Mouse (Mus musculus) kidney, embryonic 16.5 days (tissue): Measurements from ENCODE around the gene Kif9. TPM values are rescaled to one million over a fixed set of nuclear protein-coding genes. Genes with fewer than 3 reads are reported as not detected.

Experiments
- ATAC-seq: fragments of 200-750 bp; cut with Nextera tagmentation; 2 replicates; pipeline ENCODE4 v1.8.0; 2017; ENCODE audit warnings: moderate TSS enrichment; ENCODE audit not compliant: low FRiP score, low TSS enrichment
- H3K27ac ChIP-seq: fragments of 300-500 bp; sonication (generic); 2 replicates; pipeline ENCODE4 v1.5.1; 2014; ENCODE audit warnings: low read length
- H3K27me3 ChIP-seq: fragments of 300-500 bp; sonication (generic); 2 replicates; pipeline ENCODE4 v1.6.1; 2014; ENCODE audit warnings: low read length, control low read depth, mixed read lengths; ENCODE audit not compliant: insufficient read depth
- H3K36me3 ChIP-seq: fragments of 300-500 bp; sonication (generic); 2 replicates; pipeline ENCODE4 v1.6.1; 2014; ENCODE audit warnings: low read length, control low read depth, mixed read lengths; ENCODE audit not compliant: insufficient read depth
- H3K4me1 ChIP-seq: fragments of 300-500 bp; sonication (generic); 2 replicates; pipeline ENCODE4 v1.6.1; 2014; ENCODE audit warnings: low read length, control low read depth, mixed read lengths; ENCODE audit not compliant: insufficient read depth
- H3K4me2 ChIP-seq: fragments of 300-500 bp; sonication (generic); replicated peaks from 2 replicates; pipeline ENCODE4 v1.6.1; 2014; ENCODE audit warnings: low read depth, low read length
- H3K4me3 ChIP-seq: fragments of 300-500 bp; sonication (generic); 2 replicates; pipeline ENCODE4 v1.5.1; 2014; ENCODE audit warnings: mild to moderate bottlenecking, low read length
- H3K9ac ChIP-seq: fragments of 300-500 bp; sonication (generic); replicated peaks from 2 replicates; pipeline ENCODE4 v1.6.1; 2014; ENCODE audit warnings: low read length
- H3K9me3 ChIP-seq: fragments of 300-500 bp; sonication (generic); 2 replicates; pipeline ENCODE4 v1.6.1; 2016; ENCODE audit warnings: low read length, control low read depth
- WGBS: fragments of 180-500 bp; shearing (Covaris S2); extraction: QIAGEN DNeasy Blood & Tissue Kit; methylation state at CpG from one replicate; pipeline ENCODE4 v1.1.7; 2014; 5-methylcytosine and 5-hydroxymethylcytosine counted together
- polyA plus RNA-seq: library from polyadenylated mRNA; unstranded; fragments of >200 nt; fragmentation: Nextera tagmentation; extraction: Ambion mirVana; gene quantifications from 2 replicates; pipeline ENCODE4 v1.2.1, GENCODE M21; 2015

Gene Kif9
- polyA plus RNA-seq, 1 experiment from 2014 or later = 1.4 TPM

- H3K4me3 ChIP-seq = no peak overlapping the region
- no peak overlapping the region for H3K4me2 ChIP-seq
- no peak overlapping the region for H3K27ac ChIP-seq
- no peak for ATAC-seq
- H3K9ac ChIP-seq = no peak overlapping the region
- H3K36me3 ChIP-seq = no peaks in the 10 kb centered on the region
- H3K9me3 ChIP-seq = no peaks in the 10 kb centered on the region
- H3K4me1 ChIP-seq = no peaks in the 10 kb centered on the region
- no peaks in the 10 kb centered on the region for H3K27me3 ChIP-seq
- WGBS = 91% methylated on average over 3 of the region's 3 CpGs
Measured at GRCm38 (mm10) chr9:110457926-110458325, 18.8 kb upstream of the Kif9 start.

GRCm38 (mm10) chr9:110459145-110459727 is 17.5 kb upstream of the Kif9 start:
- H3K36me3 ChIP-seq = no peaks in the 10 kb centered on the region
- no peak overlapping the region for H3K4me3 ChIP-seq
- H3K27me3 ChIP-seq = no peaks in the 10 kb centered on the region
- no peak for ATAC-seq
- no peaks in the 10 kb centered on the region for H3K9me3 ChIP-seq
- no peak overlapping the region for H3K27ac ChIP-seq
- H3K4me2 ChIP-seq = no peak overlapping the region
- no peak overlapping the region for H3K9ac ChIP-seq
- H3K4me1 ChIP-seq = no peaks in the 10 kb centered on the region
- 48% methylated on average over 2 of the region's 2 CpGs for WGBS

DNA sequence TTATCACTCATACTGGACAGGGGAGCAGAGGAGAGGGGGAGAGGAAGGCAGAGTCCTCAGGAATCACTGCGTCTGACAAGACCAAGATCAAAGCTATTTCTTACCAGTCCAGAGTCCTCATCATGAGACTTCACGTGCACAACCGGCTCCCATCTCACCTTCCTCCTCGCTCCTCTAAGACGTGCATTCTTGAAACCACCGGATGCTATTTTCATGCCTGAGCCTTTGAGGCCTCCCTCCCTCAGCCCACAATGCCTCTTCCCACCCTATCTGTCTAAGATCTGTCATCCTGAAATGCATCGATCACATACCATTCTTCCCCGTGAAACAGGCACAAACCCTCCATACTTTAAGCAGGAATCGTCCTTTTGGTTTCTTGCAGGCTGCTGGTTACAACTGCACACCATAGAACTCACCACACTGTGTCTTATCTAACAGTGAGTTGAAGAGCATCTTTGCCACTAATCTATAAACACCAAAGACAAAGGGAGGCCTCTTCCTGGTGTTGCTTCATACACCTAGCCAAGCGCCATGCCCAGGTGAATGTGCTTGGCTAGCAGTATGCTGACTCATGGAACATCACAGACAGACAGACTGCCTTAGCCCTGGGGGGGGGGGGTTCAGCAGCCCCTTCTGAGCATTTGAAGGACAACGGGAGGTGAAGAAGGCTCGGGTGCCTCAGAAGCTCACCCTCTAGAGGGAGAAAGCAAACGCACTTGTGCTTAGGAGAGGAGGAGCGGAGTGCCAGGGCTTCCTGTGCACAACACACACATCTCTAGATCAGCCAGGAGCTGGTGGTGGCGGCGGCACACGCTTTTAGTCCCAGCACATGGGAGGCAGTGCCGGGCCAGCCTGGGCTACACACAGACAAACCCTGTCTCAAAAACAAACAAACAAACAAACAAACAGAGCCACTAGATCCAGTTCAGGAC is 15.6 kb upstream of the Kif9 start:
- H3K27ac ChIP-seq = no peak overlapping the region
- H3K27me3 ChIP-seq = no peaks in the 10 kb centered on the region
- H3K36me3 ChIP-seq = no peaks in the 10 kb centered on the region
- no peaks in the 10 kb centered on the region for H3K9me3 ChIP-seq
- no peak overlapping the region for H3K9ac ChIP-seq
- no peak overlapping the region for H3K4me3 ChIP-seq
- no peak overlapping the region for H3K4me2 ChIP-seq
- WGBS = 87% methylated on average over 18 of the region's 18 CpGs
- no peaks in the 10 kb centered on the region for H3K4me1 ChIP-seq
- ATAC-seq = no peak

GRCm38 (mm10) chr9:110462321-110462720 is 14.4 kb upstream of the Kif9 start:
- no peaks in the 10 kb centered on the region for H3K27me3 ChIP-seq
- H3K36me3 ChIP-seq = no peaks in the 10 kb centered on the region
- WGBS = 85% methylated on average over 7 of the region's 7 CpGs
- no peaks in the 10 kb centered on the region for H3K4me1 ChIP-seq
- H3K4me2 ChIP-seq = no peak overlapping the region
- no peak overlapping the region for H3K27ac ChIP-seq
- no peak overlapping the region for H3K9ac ChIP-seq
- H3K4me3 ChIP-seq = no peak overlapping the region
- no peak for ATAC-seq
- H3K9me3 ChIP-seq = peaks cover 3% of the 10 kb centered on the region; the same call in 1 of the 2 replicates

DNA sequence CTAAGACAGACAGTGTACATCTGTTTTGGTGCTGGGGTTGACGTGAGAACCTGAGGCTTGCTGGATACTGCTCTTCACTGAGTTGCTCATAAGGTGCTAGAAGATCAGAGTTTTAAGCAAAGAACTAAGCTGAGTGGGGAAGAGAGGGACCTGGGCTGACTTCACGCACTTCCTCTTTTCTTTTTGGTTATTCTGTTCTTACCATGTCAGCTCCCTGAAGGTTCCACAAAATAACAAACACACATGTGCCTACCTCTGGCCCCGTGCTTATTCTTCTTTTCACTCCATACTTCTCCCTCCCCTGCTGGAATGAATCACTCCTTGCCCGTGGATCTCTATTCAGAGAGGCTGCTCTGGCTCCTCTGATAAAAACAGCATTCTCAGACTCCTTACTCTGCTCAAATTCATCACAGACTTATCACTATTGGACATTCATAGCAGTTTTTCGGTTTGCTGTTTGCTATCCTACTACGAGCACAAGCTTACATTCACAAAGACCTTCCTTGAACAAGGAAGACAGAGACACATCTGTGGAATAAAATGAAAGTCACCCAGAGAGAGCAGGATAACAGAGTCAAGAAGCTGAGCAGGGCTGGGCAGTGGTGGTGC is 12.7 kb upstream of the Kif9 start:
- 93% methylated on average over 6 of the region's 6 CpGs for WGBS

GRCm38 (mm10) chr9:110465336-110465735 is 11.4 kb upstream of the Kif9 start:
- Histone ChIP-seq H3K27me3 (no peaks in the 10 kb centered on the region), H3K4me1 (no peaks in the 10 kb centered on the region), H3K9me3 (peaks cover 3% of the 10 kb centered on the region; the same call in 1 of the 2 replicates), H3K4me2 (no peak overlapping the region), H3K9ac (no peak overlapping the region), H3K27ac (no peak overlapping the region), H3K4me3 (no peak overlapping the region), H3K36me3 (peaks cover 3% of the 10 kb centered on the region; the same call in 1 of the 2 replicates)
- ATAC-seq = no peak
- WGBS = 88% methylated on average over 6 of the region's 6 CpGs

More for the DNA sequence above, 12.7 kb upstream of the Kif9 start:
- Histone ChIP-seq H3K27ac (no peak overlapping the region), H3K4me2 (no peak overlapping the region), H3K4me1 (no peaks in the 10 kb centered on the region), H3K9ac (no peak overlapping the region), H3K4me3 (no peak overlapping the region), H3K36me3 (peaks cover 3% of the 10 kb centered on the region; the same call in 1 of the 2 replicates), H3K9me3 (peaks cover 3% of the 10 kb centered on the region; the same call in 1 of the 2 replicates), H3K27me3 (no peaks in the 10 kb centered on the region)
- ATAC-seq = no peak

- Histone ChIP-seq H3K4me2 (no peak overlapping the region), H3K27me3 (no peaks in the 10 kb centered on the region), H3K27ac (no peak overlapping the region), H3K4me3 (no peak overlapping the region), H3K9me3 (peaks cover 3% of the 10 kb centered on the region; the same call in 1 of the 2 replicates), H3K4me1 (no peaks in the 10 kb centered on the region), H3K9ac (no peak overlapping the region), H3K36me3 (peaks cover 3% of the 10 kb centered on the region; the same call in 1 of the 2 replicates)
- no peak for ATAC-seq
- 93% methylated on average over 3 of the region's 3 CpGs for WGBS
Measured at GRCm38 (mm10) chr9:110466179-110466578, 10.6 kb upstream of the Kif9 start.

- H3K4me1 ChIP-seq = peaks cover 14% of the 10 kb centered on the region
- no peak for ATAC-seq
- H3K27ac ChIP-seq = no peak overlapping the region
- no peaks in the 10 kb centered on the region for H3K9me3 ChIP-seq
- H3K4me3 ChIP-seq = no peak overlapping the region
- H3K9ac ChIP-seq = no peak overlapping the region
- no peaks in the 10 kb centered on the region for H3K27me3 ChIP-seq
- no peaks in the 10 kb centered on the region for H3K36me3 ChIP-seq
- 61% methylated on average over 11 of the region's 11 CpGs for WGBS
- H3K4me2 ChIP-seq = no peak overlapping the region
Measured at GRCm38 (mm10) chr9:110477951-110478350, 1.2 kb downstream of the Kif9 start.

DNA sequence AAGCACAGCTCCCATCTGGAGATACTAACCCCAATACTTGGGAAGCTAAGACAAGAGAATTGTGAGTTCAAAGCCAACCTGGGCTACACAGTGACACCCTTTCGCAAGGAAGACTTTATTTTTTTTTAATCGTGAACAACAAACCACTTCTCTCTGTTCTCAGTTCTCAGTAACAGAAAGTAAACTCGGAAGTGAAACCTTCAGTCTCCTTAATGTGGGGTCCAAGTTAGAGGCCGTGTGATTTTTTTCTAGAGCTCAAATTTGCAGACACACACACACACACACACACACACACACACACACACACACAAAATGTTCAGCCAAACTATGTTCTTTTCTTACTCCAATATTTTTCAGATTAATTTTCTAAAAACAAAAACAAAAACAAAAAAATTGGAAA is 1.9 kb downstream of the Kif9 start:
- no peaks in the 10 kb centered on the region for H3K27me3 ChIP-seq
- H3K9ac ChIP-seq = no peak overlapping the region
- H3K4me1 ChIP-seq = peaks cover 14% of the 10 kb centered on the region
- ATAC-seq = no peak
- H3K4me3 ChIP-seq = no peak overlapping the region
- no peaks in the 10 kb centered on the region for H3K9me3 ChIP-seq
- H3K36me3 ChIP-seq = no peaks in the 10 kb centered on the region
- H3K27ac ChIP-seq = no peak overlapping the region
- no peak overlapping the region for H3K4me2 ChIP-seq
- WGBS = 76% methylated on average over 4 of the region's 4 CpGs
